Mouse (Mus musculus) thymus, adult 18-20 months (tissue): ENCODE data around the gene Rab10.

ENCODE experiments used
- DNase-seq, 2 experiments: peaks; one replicate each; pipeline ENCODE4 v3.0.0; 2022; ENCODE audit warnings: mixed read lengths in 2 of 2

Gene Rab10

DNA sequence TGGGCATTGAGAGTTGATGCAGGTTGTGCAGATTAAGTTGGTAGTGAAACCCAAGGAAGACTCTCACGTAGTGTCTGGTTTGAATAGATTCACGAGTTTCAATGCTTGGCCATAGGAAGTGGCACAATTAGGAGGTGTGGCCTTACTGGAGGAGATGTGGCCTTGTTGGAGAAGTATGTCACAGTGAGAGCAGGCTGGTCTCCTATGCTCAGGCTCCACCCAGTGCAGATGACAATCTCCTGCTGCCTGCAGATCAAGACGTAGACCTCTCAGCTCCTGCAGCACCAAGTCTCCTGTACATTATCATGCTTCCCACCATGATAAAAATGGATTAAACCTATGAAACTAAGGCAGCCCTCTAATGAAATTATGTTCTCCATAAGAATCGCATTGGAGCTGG lies 18.7 kb downstream of the Rab10 start:
- DNase-seq, result no peak

DNA sequence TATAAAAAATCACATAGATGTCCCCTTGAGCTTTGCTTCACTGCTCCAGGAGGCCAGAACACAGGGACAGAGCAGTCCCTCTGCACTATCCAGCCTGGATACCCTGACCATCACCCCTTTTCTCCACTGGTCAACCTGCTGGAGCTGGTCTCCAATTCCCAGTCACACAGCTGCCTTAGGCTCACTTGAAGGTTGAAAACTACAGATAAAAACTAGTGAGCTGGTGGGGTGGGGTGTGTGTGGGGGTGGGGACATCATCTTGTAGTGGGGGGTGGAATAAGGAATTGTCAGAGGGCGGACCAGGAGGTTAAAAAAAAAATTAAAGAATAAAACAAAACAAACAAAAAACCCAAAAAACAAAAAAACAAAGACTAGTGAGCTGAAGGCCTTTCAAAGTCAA lies 21.3 kb downstream of the Rab10 start:
- DNase-seq, result no peak

GRCm38 (mm10) chr12:3285919-3286318 lies 23.9 kb downstream of the Rab10 start:
- no peak for DNase-seq

DNA sequence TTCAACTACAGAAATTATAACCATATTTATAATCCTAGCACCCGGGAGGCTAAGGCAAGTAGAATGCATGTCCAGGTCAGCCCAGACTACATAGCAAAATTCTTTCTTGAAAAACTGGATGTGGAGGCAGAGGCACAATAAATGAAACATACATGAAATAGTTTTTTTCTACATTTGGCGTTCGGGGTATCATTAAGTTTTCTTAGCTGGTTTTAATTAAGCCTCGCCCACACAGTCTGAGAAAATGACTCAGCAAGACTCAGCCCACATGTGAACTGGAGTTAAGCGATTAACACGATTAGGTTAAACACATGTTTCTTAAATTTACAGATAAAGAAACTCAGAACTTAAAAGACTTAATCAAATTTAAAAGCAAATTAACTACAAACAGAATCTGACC lies 24.4 kb downstream of the Rab10 start:
- DNase-seq, result no peak

- no peak for DNase-seq
Measured at GRCm38 (mm10) chr12:3284463-3284862, 25.3 kb downstream of the Rab10 start.

- no peak for DNase-seq
Measured at GRCm38 (mm10) chr12:3283829-3284440, 25.8 kb downstream of the Rab10 start.

DNA sequence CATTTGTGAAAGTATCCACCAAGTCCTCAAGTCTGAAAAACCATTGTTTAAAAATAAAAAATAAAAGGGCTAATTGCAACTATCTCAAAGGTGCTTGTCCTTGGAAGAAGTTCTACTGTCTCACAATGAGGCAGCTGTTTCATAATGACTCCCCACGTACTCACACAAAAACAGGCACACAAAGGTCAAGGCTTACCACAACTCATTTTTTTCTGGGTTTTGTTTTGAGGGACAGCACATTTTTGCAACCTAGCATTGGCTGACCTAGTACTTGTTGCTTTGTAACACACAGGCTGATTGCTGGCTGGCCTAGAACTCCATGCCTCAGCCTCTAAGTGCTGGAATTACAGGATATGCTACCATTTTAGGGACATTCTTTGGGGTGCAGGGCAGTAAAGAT lies 26.8 kb downstream of the Rab10 start:
- no peak for DNase-seq

GRCm38 (mm10) chr12:3282520-3282919 lies 27.2 kb downstream of the Rab10 start:
- DNase-seq, result no peak

GRCm38 (mm10) chr12:3278880-3279339 lies 30.9 kb downstream of the Rab10 start:
- DNase-seq, result no peak

DNA sequence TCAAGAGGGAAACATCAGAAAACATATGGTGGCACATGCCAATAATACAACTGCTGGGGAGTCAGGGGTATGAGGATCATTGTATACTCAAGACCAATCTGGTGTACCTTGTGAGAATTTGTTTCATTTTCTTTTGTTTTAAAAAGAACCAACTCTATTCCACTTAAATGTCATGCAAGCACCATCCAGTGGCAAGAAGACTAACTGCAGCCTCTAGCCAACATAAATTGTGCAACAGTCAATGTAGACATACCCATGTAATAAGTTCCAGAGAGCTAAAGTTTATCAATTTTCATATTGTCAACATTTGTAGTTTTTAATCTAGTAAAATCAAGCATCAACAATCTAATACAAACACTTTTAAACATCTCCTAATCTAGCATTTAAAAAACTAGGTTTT lies 39.0 kb downstream of the Rab10 start:
- DNase-seq, result no peak

DNA sequence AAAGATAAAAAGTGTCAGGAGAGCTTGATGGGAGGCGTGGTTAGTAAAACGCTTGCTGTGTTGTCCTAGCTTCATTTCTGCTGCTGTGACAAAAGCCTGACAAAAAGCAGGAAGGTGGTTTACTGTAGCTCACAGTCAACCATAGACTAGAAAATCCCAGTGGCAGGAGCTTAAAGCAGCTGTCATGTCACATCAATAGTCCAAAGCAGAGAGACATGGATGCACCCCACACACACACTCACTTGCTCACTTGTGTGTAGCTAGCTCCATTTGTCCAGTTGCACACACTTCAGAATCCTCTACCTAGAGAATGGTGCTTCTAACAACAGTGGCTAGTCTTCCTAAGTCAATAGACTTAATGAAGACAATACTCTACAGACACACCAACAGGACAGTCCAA lies 42.4 kb downstream of the Rab10 start:
- no peak for DNase-seq

GRCm38 (mm10) chr12:3265188-3265587 lies 44.6 kb downstream of the Rab10 start:
- DNase-seq, result no peak

- DNase-seq, result no peak
Measured at GRCm38 (mm10) chr12:3264449-3264848, 45.3 kb downstream of the Rab10 start.

DNA sequence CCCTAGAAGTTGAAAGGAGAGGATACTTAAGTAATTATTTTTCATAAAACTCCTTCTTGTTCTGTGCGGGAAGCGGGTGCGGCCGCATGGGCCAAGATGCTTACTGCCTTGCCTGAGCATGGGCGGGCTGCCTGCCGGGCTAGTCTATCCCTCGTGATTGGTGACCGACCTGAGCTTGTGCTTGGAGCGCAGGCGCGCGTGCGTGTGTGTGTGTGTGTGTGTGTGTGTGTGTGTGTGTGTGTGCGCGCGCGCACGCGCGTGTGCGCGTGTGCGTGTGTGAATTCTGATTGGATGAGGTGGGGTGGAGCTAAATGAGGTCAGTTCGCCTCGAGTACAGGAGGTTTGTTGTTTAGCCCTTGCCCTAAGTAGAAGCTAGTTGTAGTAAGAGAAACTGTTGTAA lies 48.2 kb downstream of the Rab10 start:
- no peak for DNase-seq

DNA sequence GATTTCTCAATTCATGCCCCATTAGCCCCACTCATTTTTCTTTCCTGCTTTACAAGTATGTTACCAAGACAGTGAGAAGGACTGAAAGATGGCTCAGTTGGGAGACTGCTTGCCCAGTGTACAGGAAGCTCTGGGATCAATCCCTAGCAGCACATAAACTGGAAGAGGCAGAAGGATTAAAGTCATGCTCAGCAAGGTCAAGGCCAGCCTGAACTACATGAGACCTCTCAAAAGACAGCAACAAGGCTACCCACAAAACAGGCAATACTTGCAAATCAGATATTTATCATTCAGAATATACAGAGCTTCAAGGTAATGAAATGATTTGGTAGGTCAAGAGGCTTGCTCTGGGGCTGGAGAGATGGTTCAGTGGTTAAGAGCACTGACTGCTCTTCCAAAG lies 53.8 kb downstream of the Rab10 start:
- no peak for DNase-seq

DNA sequence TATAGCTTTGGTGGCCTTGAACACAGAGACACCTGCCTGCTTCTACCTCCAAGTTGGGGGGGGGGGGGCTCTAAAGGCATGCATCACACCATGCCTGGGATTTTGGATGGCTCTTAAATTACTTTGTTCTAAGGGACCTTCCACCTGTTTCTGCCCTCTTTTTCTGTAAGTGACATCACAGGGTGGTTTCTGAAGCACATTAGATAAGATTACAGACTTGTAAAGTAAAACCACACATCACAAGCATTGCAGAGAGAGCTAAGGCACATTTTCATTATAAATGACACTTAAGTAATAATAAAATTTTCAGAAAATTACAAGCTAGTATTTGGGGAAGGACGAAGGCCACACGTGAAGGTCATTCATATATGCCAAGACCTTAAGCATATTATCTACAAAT lies 54.3 kb downstream of the Rab10 start:
- DNase-seq, result no peak

DNA sequence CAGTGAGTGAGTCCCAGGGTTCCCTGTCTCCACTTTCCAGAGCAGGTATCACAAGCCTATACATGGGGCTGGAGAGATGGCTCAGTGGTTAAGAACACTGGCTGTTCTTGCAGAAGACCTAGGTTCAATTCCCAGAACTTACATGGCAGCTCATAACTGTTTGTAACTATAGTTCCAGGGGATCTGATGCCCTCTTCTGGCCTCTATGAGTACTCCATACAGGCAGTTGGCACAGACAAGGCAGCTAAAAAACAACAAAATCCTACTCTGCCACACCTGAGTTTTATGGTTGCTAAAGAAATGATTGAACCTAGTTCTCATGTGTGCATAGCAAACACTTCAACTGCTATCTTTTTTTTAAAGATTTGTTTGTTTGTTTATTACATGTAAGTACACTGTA lies 56.2 kb downstream of the Rab10 start:
- no peak for DNase-seq

DNA sequence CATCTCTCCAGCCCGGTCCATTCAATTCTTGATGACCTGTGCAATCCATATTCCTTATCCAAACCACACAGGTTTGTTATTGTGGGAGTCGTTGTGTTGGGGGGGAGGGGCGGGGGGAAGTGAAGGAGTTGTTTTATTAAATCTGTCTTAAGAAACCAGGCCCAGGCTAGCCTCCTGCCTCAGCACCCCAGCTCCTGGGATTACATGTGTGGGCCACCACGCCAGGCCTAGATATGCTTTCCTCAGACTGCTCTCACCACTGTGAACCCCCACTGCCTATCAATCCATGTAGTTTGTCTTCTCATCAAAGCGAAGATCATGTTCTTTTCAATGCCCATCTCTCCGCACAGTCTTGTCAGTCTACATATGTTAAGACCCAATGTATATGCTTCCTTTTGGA lies 63.7 kb downstream of the Rab10 start:
- no peak for DNase-seq

- DNase-seq, result no peak
Measured at GRCm38 (mm10) chr12:3239544-3239943, 70.2 kb downstream of the Rab10 start.

GRCm38 (mm10) chr12:3238361-3239051 lies 71.3 kb downstream of the Rab10 start:
- peak in 1 of 2 experiments; percentile 9 for DNase-seq

DNA sequence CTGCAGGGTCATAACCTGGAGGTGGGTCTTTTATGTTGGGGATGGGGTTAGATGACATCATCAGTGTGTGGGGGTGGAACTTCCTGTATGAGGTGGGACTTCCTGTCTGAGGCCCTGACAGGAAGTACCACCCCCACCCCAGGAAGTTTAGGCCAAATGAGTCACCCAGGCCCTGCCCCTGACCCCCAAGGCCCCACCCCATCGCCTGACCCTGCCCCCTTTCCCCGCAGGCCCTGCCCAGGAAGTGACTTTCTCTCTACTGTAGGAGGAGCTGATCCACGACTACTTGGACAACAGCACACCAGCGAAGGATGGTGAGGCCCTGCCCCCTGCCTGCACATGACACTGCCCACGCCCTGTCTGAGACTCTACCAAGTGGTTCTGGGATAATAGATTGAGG lies 72.0 kb downstream of the Rab10 start:
- DNase-seq, result no peak

- DNase-seq, result peak; percentile 34 to 60
Measured at GRCm38 (mm10) chr12:3236831-3237681, 72.7 kb downstream of the Rab10 start.

DNA sequence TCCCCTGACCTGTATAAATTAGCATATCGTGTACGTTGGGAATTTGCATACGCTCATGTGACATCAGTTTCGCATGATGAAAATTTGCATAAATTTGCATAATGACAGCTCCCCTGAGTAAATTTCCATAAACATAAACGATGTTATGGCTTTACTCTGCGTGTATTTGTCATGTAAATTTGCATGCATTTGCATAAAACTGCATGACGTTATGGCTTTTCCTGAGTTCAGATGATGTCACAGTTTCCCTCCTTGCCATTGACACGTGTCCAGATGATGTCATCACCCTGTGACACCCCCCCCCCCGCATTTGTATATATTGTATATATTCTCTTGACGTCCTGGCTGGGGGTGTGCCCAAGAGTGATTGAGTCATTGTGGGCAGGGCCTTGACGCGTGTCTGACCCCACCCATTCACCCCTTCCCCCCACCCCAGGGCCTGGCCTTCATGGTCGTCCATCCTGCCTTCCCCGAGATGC lies 73.6 kb downstream of the Rab10 start:
- peak; percentile 17 to 29 for DNase-seq
